Mouse (Mus musculus) testis, adult 2 months (tissue): Measurements from ENCODE around the gene Calm1. TPM values are rescaled to one million over a fixed set of nuclear protein-coding genes. Genes with fewer than 3 reads are reported as not detected.

Source experiments
- H3K27ac ChIP-seq: fragments of 200-500 bp; 2 replicates; pipeline ENCODE4 v1.5.1; 2012; ENCODE audit warnings: low read depth, low read length; ENCODE audit not compliant: control insufficient read depth, insufficient read depth
- H3K27me3 ChIP-seq: fragments of 200-500 bp; 2 replicates; pipeline ENCODE4 v1.6.1; 2012; ENCODE audit warnings: mild to moderate bottlenecking, low read length, moderate library complexity; ENCODE audit not compliant: control insufficient read depth, insufficient read depth
- H3K36me3 ChIP-seq: fragments of 200-500 bp; 2 replicates; pipeline ENCODE4 v1.6.1; 2012; ENCODE audit warnings: mild to moderate bottlenecking, low read length; ENCODE audit not compliant: control insufficient read depth, insufficient read depth
- H3K4me1 ChIP-seq: fragments of 200-500 bp; 2 replicates; pipeline ENCODE4 v1.6.1; 2012; ENCODE audit warnings: low read length; ENCODE audit not compliant: control insufficient read depth, insufficient read depth
- H3K4me3 ChIP-seq: fragments of 200-500 bp; 2 replicates; pipeline ENCODE4 v1.5.1; 2012; ENCODE audit warnings: low read depth, mild to moderate bottlenecking, low read length, moderate library complexity, mixed read lengths; ENCODE audit not compliant: control insufficient read depth
- CTCF ChIP-seq: fragments of 200-500 bp; IDR thresholded peaks from 2 replicates; pipeline ENCODE4 v1.5.1; 2012; ENCODE audit warnings: low read depth, mild to moderate bottlenecking, inconsistent platforms, low read length, moderate library complexity; ENCODE audit not compliant: control insufficient read depth, insufficient read depth, insufficient replicate concordance
- POLR2A ChIP-seq: fragments of 200-500 bp; IDR thresholded peaks from 2 replicates; pipeline ENCODE4 v1.6.1; 2012; ENCODE audit warnings: low read depth, mild to moderate bottlenecking, inconsistent platforms, low read length, moderate library complexity; ENCODE audit not compliant: control insufficient read depth
- polyA plus RNA-seq: library from polyadenylated mRNA; depleted of rRNA; stranded (reverse); fragments of >200 nt; gene quantifications from 2 replicates; pipeline ENCODE4 v1.2.3, GENCODE M21; 2012; rRNA removed

The Calm1 gene
- polyA plus RNA-seq, 1 experiment: 331 TPM

DNA sequence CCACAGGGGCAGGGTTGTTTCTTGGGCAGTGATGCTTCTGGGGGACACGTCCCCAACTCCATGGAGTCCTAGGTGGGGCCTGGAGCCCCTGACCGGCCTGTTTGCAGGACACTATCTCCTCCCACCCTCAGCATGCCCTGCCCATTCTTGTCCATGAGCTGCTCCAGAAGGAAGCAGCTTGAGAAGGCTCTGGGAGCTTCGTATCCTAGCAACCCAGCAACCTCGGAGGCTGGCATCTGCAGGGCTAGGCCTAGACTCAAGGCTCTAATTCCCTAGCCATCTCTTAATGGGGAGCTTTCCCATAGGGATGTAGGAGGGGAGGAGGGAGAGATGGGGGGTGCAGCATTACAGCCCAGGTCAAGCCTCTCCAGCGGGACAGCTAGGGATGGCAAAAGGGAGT is 45.3 kb downstream of the Calm1 start:
- Histone ChIP-seq H3K4me3 (no peak overlapping the region), H3K27ac (no peak overlapping the region), H3K27me3 (no peaks in the 10 kb centered on the region), H3K36me3 (no peaks in the 10 kb centered on the region), H3K4me1 (peaks cover 15% of the 10 kb centered on the region)
- TF ChIP-seq CTCF: no peak
- TF ChIP-seq POLR2A: no peak

DNA sequence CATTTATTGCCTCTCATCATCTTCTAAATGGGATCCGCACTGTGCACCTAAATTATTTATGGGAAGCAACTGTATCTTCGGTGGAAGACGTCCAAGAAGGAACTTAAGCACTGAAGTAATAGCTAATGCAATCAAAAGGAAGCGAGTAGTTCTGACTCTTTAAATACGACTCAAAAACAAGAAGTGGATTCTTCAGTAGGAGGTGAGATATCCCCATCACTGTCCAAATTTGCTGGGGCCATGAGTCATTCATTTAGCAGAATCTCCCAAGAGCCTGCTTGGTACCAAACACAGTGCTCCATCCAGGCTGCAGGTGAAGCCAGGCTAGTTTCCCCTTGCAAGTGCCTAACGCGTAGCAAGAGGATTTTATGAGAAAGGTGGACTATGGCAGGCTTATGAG is 49.9 kb downstream of the Calm1 start:
- H3K27ac ChIP-seq: no peak overlapping the region
- H3K4me3 ChIP-seq: no peak overlapping the region
- no peaks in the 10 kb centered on the region for H3K36me3 ChIP-seq
- H3K27me3 ChIP-seq: no peaks in the 10 kb centered on the region
- TF ChIP-seq POLR2A (no peak), CTCF (no peak)
- no peaks in the 10 kb centered on the region for H3K4me1 ChIP-seq

- TF ChIP-seq CTCF (no peak), POLR2A (no peak)
- Histone ChIP-seq H3K27me3 (no peaks in the 10 kb centered on the region), H3K4me1 (no peaks in the 10 kb centered on the region), H3K4me3 (no peak overlapping the region), H3K36me3 (no peaks in the 10 kb centered on the region), H3K27ac (no peak overlapping the region)
Measured at GRCm38 (mm10) chr12:100254471-100254870, 55.2 kb downstream of the Calm1 start.

GRCm38 (mm10) chr12:100255441-100255949 is 56.3 kb downstream of the Calm1 start:
- no peak overlapping the region for H3K27ac ChIP-seq
- H3K4me1 ChIP-seq: no peaks in the 10 kb centered on the region
- no peaks in the 10 kb centered on the region for H3K36me3 ChIP-seq
- no peak for TF ChIP-seq POLR2A
- TF ChIP-seq CTCF: no peak
- H3K4me3 ChIP-seq: no peak overlapping the region
- no peaks in the 10 kb centered on the region for H3K27me3 ChIP-seq

DNA sequence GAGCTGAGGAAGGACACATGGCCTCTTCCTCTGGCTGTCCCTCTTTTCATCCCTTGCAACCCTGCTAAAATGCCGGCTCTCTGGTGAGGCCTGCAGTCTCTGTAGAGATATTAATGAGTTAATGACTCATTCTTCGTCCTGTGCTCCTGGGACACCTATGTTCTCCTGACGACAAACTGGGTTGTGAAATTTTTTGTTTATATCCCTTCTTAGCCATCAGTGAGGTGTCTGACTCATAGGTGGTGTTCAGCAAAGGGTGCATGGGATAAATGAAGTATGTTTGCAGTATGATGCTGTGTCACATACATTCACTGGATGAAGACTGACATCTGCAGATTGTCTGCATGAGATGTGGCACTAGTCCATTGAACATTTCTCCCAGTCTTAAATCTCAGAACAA is 58.5 kb downstream of the Calm1 start:
- H3K4me3 ChIP-seq: no peak overlapping the region
- no peak overlapping the region for H3K27ac ChIP-seq
- no peaks in the 10 kb centered on the region for H3K36me3 ChIP-seq
- TF ChIP-seq POLR2A (no peak), CTCF (no peak)
- H3K4me1 ChIP-seq: no peaks in the 10 kb centered on the region
- no peaks in the 10 kb centered on the region for H3K27me3 ChIP-seq

Other genes with a start within 250 kb of the Calm1 start
- gene Kcnk13, start 234.9 kb upstream of the Calm1 start, polyA plus RNA-seq: 1.3 and 1.7 TPM in 2 replicates
- gene Psmc1, start 89.3 kb upstream of the Calm1 start, polyA plus RNA-seq: 31.7 and 33.7 TPM in 2 replicates
- gene Nrde2, start 39.8 kb upstream of the Calm1 start, polyA plus RNA-seq: 7.0 and 8.1 TPM in 2 replicates